Mouse (Mus musculus) urinary bladder, postnatal 36 days (tissue): ENCODE measurements around the gene Wdr11.

Source experiments
- DNase-seq, 2 experiments: peaks; one replicate each; pipeline ENCODE4 v3.0.0; 2022; ENCODE audit warnings: low spot score in 2 of 2, mixed read lengths in 1 of 2

Gene Wdr11

DNA sequence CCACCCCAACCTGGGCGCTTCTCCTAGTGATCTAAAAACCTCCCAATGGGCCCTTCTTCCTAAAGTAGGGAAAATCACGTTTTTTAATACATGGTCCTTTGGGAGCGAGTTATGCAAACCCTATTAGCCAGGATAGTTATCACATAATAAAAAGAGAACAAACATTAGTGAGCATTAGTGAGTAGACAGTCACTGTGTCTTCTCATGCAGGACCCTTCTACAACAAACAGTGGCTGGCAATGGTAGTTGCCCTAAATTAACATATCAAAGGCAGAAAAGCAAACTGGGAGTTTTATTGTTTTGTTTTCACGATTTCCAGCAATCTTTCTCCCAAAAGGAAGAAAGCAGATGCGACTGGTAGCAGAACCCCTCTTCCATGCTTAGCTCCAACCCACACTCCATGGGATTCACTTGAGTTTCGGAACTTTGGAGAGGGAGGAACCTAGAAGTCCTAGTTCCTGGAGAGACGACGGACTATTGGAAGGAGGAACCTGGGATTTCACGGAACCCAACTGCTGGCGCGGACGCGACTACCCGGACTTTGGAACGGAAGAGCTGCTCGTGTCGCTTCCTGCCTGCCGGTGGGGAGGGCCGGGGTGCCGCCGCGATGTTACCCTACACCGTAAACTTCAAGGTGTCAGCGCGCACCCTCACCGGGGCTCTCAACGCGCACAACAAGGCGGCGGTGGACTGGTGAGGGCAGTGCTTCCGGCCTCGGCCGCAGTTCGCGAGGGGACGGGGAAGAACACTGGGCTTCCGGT lies at the start of gene Wdr11:
TSS of gene Wdr11 (plus strand) at position 493 of the 761 bp plus-strand sequence.
- peak; percentile 70 to 78 for DNase-seq

DNA sequence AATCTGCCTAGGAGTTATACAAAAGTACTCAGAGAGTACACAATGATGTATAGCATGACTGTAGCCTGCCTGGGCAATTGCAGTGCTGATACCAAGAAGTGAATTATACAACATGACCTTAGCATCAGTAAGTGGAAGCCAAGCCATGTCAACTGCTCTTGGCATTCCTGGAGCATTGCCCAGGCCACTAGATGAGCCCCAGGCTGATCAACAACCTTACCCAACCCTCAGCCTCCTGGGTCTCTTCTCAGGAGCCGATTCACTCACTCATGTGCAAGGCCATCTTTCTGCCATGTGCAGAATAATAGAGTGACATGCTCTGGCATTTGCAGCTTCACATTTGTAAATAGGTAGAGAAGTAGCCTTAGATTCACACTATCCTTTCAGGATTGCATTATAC lies 24.1 kb upstream of the Wdr11 start:
- DNase-seq: peak in 1 of 2 experiments; percentile 5

DNA sequence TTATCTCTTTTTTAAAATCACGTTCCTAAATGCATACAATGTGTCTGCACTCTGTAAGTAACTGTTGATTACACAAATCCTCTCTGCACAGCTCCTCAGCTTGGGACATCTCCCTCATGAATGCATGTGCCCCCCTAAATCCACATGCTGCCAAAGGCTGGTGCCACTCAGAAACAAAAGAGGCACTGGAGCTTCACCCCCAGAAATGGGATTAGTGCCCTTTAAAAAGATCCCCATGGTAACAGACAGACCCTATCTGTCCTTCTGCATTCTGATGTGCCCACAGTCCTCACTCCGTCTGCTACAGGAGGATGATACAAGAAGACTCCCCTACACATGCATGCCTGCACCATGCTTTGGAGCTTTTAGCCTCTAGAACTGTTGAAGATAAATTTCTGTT lies 23.3 kb upstream of the Wdr11 start:
- DNase-seq: no peak

DNA sequence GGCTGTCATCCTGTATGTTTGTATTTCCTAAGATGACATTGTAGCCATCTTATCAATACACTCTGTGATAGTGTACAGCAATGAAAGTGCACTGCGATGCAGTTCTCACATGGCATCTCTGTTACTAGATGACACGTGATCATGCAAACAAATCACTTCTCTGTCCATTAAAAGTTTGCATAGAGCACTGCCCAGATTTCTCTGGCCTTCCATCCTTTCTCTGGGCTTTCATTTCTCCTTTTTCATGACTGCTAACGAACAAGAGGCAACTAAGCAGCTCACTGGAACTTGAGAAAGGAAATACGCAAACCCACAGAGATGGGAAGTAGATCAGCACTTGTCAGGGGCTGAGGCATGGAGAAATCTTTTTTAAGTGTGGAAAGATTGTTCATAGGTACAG lies 17.2 kb upstream of the Wdr11 start:
- DNase-seq: no peak

DNA sequence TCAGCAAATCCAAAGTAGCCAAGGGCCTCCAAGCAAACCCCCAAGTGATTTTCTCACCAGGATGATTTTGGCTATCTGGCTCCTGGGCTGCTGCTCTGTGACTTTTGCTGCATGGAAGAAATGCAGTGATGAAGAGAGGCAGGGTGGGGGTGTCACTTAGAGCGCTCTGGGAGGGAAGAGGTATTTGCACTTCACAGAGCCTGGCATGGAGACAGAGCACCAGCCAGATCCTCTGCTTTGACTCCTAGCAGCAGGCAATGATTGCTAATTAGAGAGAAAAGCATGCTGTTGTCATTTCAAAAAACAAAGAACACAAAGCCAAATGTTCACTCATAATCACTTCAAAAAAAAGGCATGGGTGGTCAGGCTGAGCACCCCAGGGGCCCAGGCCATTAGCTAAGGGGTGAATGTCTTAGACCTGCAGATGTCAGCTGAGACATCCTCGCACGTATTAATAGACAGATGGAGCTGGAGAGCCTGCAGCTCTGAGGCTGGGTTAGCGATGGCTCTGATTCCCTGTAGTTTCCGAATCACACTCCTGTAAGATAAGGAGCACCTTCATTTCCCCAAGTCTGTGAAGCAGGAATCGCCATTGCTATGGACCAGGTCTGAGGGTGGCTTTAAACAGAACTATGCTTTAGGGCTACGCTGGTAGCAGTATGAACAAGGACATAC lies 16.4 kb upstream of the Wdr11 start:
- DNase-seq: no peak

DNA sequence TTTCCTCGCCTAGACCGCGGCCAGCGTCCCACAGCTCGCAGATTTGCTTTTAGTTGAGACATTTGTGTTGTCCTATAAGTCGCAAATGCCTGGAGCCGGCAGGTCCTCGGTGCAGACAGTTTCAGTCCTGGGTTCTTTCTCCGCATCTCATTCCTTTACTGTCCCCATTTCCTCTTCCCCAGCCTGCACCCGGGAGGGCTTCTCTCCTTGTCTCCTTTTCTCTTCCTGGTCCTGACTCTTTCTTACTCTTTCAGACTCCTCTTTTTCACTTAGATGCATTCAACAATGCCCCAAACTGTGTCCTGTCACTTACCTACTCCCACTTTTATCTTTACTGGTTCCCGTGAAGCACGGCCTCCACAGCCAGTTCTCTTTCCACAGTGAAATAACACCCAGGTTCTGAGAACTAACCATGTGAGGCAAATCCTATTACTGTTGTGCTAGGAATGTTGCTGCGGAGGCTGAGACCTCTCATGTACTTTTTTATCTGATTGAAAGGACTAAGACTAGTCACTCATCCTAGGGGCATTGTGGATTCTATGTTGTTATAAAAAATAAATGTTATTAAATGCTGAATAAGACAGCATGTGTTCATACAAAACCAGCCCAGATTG lies 576 bp downstream of the Wdr11 start:
- no peak for DNase-seq

DNA sequence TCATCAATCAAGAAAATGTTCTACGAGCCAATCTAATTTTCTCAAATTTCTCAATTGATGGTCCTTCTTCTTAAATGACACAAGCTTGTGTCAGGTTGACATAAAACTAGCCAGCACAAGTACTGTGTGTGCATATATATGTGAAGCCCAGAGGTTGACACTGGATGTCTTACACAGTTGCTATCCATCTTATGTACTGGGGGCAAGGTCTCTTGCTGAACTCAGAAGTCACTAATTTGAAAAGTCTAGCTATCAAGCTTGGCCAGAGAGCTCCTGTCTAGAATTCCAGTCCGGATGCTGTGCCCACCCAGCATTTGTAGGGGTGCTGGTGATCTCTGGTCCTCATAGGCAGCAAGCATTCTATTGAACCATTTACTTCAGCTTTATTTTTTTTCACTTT lies 5.5 kb downstream of the Wdr11 start:
- DNase-seq: no peak

DNA sequence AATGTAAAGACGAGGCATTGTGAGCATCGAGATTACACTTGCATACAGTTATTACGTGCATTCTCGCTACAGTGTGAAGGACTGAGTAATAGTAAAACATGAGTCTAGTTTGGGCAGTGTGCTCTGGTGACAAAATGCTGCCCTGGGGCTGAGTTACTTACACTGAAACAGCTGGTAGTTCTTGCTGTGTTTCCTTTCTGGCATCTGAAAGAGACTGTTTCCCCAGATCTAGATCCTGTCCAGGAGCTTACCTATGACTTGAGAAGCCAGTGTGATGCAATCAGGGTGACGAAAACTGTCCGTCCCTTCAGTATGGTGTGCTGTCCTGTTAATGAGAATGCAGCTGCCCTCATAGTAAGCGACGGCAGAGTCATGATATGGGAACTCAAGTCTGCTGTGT lies 14.6 kb downstream of the Wdr11 start:
- DNase-seq: no peak

DNA sequence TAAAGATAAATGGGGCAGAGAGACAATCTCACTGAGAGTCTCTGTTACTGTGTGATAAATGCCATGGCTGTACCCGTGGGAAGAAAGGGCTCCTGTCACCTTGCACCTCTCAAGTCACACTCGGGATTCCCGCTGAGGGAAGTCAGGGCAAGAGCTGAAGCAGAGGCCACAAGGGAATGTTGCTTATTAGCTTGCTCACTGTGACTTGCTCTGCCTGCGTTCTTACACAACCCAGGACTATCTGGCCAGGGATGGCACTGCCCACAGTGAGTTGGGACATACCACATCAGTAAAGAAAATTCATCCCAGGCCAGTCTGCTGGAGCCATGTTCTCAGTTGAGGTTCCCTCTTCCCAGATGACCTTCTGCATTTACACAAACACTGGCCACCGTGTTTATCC lies 29.5 kb downstream of the Wdr11 start:
- DNase-seq: peak in 1 of 2 experiments; percentile 10

DNA sequence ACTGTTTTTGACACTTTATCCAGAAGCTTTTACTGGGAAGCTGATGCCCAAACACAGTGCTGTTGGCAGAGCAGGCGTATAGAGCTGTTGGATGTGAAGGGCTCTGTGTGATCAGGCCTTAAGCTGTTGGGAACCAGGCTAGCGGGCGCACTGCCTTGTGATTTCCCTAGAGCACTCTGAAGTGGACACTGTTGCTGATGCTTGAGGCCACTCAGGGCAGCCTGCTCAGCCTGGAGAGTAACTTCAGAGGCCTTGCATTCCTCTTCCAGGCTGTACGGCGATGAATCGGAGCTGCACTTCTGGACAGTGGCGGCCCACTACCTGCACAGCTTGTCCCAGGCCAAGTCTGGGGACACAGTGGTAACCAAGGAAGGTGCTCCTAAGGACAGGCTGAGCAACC lies 38.7 kb downstream of the Wdr11 start:
- DNase-seq: no peak

DNA sequence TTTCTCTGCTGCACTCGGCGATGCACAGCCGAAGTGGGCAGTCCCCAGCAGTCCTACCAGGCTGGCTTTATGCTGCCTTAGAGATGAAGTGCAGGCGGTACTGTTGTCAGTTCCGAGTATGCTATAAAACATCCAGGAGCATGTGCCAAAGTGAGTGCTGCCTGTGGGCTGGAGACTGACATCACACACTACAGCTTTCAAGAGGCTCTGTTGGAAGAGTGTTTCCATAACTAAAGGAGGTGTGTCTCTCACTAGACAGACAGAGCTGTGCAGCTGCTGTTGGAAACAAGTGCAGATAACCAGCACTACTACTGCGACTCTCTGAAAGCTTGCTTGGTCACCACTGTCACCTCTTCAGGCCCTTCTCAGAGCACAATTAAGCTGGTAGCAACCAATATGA lies 39.8 kb downstream of the Wdr11 start:
- no peak for DNase-seq

DNA sequence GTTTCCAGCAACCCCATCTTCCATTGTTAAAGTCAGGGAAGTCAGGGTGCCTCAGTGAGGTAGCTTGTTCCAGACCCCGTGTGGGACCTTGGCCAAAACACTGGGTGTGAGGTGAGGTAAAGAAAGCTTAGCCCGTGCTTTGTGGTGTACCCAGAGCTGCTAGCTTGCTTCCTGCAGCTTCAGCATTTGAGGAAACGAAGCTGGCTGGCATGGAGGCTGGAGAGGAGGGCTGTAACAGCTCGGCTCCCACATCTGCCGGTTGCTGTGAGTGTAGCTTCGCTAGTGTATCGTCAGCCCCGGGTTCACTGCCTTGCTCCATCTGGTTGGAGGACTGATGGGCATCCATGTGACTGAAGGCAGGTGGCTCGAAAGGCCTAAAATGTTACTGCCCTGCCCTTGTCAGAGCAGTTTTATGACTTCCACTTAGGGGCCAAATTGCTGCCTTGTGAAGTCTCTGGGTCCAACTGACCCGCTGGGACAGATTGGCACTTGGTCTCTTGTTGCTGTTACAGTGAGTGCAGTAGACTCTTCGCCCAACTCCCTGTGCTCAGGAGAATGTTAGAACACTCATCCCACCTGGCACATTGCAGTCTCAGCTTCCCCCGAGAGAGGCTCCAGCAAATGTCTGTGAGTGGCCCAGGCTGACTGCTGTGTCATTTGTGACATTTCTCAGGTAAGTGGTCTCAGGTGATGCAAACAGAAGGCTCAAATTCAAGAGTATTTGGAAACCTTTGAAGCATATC lies 44.4 kb downstream of the Wdr11 start:
- DNase-seq: no peak

DNA sequence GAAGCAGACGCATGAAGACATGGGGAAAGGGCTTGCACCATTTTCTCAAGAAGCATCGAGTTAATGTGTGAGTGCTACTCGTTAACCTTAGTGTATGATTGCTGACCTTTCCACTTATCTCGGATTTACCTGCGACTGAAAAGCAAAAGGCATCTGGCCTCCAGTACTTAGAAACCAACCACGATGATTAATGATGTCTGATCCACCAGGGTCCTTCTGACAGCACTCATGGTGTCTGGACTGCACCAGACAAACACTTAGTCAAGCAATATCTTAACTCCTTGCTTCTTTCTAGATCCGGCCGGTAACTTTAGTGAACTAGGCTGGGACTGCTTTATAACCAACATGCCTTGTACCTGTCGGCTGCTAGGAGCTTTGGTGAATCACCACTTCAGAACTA lies 45.3 kb downstream of the Wdr11 start:
- DNase-seq: no peak

DNA sequence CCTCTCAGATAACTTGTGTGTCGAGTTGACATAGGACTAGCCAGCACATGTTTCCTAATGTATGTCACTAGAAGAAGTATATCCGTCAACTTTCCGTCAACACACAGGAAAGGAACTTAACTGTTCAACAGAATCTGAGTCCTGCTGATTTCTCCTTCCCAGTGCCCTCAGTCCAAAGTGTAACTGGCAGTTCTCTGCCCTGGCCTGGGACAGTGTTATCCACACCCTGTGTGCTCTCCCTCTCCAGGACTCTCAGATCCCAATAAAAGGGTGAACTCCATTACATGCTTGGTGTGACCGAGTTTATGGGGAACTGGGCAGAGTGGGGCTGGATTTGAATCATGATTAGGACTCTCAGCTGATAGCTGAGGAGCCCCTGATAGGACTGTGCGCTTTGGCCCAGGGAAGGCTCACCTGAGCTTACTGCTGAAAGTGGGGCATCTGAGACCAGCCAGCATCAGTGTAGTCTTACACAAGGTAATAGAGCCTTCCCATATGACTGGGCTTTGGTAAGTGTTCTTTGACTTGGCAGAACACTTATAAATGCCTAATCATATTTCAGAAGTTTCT lies 46.3 kb downstream of the Wdr11 start:
- DNase-seq: no peak

DNA sequence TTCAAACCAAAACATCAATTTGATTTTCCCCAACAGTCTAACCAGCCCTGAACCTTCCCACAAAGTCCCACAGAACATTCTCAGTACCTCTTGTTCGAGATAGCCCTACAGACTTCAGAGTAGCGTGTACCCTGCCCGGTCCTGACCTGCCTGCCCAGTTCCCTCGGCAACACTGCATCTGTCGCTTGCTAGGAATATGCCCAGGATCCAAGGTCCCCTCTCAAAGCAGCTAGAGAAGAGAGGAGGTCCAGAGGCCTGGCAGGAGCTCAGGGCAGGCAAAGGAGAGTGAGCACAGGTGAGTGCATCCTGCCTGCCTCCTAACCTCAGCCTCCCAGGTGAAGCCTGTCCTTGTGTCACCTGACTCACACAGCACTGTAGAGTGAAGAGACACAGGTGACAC lies 47.3 kb downstream of the Wdr11 start:
- DNase-seq: no peak

DNA sequence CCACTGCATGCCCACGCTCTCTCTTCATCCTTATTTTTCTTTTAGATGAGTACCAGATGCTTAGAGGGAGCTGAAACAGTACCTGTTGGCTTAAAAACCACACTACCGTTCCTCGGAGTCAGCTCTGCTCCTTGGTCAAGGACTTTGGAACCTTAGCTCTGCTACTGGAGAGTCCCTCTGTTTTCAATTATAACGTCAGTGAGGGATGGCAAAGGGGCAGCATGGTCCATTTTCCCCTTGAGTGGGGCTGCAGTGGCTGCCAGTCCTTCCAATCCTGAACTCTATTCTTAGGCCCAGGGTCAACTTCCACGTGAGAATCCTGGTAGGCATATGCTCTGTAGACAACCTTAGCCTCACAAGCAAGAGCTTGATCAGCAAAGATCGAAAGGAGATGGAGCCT lies 48.2 kb downstream of the Wdr11 start:
- DNase-seq: no peak

DNA sequence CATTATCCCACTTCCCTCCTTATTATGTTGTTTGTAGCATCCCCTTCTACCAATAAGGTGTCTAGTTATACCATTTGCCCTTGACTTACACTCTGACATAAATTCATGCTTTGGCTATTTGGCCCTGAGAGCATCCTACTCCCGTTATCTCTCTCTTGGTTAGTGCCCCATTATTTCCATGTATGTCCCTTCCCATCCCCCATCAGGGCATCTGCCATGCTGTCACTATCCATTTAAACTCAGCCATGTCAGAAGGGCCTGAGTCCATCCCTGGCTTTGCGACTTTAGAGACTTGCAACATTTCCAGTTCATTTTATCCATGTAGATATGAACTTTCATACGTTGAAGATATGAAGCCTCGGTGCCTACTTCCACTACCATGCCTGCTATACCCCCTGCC lies 51.6 kb downstream of the Wdr11 start:
- no peak for DNase-seq

DNA sequence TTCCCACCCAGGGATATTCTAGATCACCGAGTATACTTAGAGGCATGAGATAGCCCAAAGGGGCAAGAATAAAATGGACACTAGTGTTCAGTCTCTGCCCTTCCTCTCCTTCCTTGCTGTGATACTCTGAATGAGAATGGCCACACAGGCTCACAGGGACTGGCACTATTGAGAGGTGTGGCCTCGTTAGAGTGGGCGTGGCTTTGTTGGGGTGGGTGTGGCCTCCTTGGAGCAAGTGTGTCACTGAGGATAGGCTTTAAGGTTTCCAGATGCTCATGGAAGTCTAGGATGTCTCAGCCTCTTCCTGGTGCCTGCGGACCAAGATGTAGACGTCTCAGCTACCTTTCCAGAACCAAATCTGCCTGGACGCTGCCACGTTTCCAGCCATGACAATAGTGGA lies 56.1 kb downstream of the Wdr11 start:
- no peak for DNase-seq

DNA sequence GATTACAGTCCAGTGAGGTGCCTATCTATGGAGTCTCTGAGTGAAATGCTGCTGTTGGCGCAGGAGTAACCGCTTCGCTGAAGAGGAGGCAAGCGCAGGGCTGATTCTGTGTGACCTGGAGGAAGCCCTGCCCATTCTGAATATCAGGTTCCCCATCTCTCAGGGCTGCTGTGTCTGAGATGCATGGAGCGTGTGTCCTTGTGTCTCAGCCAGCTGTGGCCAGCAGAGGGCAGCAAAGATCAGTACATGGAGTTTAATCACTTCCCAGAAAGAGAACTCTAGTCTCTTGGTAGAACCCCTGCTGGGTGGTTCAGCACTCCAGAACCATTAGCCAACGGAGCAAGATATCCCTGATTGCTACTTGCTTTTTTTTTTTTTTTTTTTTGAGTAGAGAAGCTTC lies 57.3 kb downstream of the Wdr11 start:
- peak; percentile 84 to 88 for DNase-seq

DNA sequence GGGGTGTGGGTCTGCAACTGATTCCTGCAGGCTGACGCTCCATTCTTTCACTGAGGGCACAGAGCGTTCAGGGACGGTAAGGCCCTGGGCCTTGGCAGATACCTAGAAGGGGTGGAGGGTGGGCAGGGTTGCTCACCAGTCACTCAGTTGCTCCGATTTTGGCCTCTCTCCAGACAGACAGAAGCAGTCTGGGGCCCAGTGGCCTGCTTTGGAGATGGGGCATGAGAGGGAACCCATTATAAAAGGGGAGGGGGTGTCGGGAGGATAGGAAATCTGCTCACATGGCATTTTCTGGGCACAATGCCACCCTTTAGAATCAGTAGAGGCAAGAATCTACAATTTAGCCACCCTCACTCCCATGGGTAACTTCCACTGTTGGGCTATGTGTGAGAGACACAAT lies 59.1 kb downstream of the Wdr11 start:
- DNase-seq: no peak

DNA sequence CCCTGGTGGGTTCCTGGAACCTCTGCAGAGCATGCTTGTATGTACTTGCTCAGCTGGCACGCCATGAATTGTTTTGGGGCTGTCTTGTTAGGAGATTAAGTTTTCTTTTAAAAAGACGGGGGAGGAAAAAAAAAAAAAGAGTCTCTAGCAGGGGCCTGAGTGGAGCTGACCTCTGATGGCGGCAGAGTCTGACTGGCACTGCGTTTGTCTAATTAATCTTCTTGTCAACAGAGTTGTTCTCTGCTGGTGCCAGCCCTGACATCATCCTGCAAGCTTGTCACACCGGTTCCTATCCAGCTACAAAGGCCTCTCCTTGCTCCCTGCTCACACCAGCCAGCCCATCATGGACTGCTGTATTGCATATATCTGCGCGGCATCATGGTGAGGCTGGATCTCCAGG lies 60.1 kb downstream of the Wdr11 start:
- peak; percentile 65 to 72 for DNase-seq

DNA sequence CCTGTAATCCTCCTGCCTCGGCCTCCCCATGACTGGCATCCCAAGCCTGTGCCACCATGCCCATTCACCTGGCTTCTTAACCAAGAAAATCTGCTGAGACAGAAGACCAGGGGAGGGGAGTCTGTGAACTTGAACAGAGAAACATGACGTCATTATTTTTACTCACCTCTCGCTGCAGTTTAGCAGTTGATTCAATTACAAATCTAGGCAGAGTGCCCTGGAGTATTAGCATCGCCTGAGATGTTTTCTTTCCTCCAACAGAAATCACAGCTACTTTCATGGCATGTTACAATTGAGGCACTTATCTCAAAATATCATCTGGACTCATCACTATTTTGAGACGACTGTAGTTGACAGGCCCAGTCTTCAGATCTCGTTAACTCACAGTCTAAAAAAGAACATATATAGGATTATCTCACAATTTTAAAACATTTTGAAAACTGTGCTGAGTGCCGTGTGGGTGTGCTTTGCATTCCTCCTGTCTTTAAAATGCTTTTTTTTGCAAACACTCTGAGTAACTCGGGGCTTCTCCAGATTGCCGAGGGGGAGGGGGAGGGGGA lies 61.3 kb downstream of the Wdr11 start:
- no peak for DNase-seq
